In the genomic region with DNA sequence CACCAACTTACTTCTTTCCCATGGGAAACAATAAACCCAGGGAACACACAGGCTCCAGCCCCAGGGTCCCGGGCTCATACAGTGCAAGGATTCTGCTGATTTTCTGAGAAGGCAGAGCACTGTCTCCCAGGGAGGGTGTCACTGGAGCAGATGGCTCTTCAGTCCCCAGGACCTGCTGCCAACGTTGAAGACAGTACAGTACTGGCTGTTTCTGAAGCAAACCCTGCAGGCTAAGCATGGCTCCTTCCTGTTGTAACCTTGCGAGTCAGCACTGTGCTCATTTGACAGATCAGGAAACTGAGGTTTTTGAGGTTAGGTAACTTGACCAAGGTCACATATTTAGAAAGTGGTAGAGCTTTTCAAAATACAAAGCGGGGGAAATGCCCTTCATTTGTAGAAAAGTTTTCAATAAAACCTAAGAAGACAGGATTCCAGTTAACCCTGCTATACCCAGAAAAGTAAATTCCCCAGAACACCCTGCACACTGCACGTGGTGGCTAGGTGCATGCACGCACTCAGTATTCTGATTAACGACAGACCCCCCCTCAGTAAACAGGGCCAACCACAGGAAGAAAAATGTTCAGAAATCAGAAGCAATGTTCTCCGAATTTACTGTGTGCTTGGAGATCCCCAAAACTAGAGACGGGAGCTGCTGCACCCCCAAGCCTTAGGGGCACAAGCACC, we compare ENCODE assay signal across 8 mouse cellular contexts. TPM values are rescaled to one million over a fixed set of nuclear protein-coding genes. Genes with fewer than 3 reads are reported as not detected.
DNase-seq lines count a peak whose midpoint lies in the region.

No protein-coding gene starts in this region.

- DNase-seq in adrenal gland, postnatal 14 days, result peak; percentile 2
- DNase-seq in adrenal gland, adult 8-10 months, result no peak
- DNase-seq in thymus, postnatal 0 days (ENCODE audit: low spot score), result peak; percentile 54
- DNase-seq in thymus, postnatal 10 days (ENCODE audit: low spot score in 2 of 2), result no peak
- DNase-seq in cerebellum, postnatal 36 days, result peak; percentile 64 to 70
- DNase-seq in natural killer cell, adult 2 months (ENCODE audit: low spot score in 2 of 2), result peak; percentile 54 to 74
- no peak for DNase-seq in left cerebral cortex, postnatal 25 days (ENCODE audit: low spot score in 2 of 2)
- DNase-seq in frontal cortex, postnatal 36 days (ENCODE audit: low spot score in 2 of 2), result no peak

- intact Hi-C loops in left cerebral cortex, postnatal 25 days (cut with DNase I), result no loop called here

RNA-seq across cellular contexts. Expression of gene Arid5a, which starts 10.9 kb away (rescaled TPM):
- 6.0 and 10.6 TPM in 2 replicates for total RNA-seq in adrenal gland, postnatal 14 days (2021)
- total RNA-seq in adrenal gland, adult 8-10 months (2022), result 1 to 10 TPM; 4.0 to 6.3 (median 4.9) TPM
- polyA plus RNA-seq in thymus, postnatal 0 days (2015; fragmentation: Nextera tagmentation; extraction: Ambion mirVana), result 34.9 and 35.4 TPM in 2 replicates
- 10 to 100 TPM; 14.9 to 16.4 TPM for total RNA-seq in left cerebral cortex, postnatal 25 days (2021)

RNA-seq across cellular contexts. Expression of gene Neurl3, which starts 22.1 kb away (rescaled TPM):
- total RNA-seq in adrenal gland, postnatal 14 days (2021), result 4.0 and 5.8 TPM in 2 replicates
- 10 to 100 TPM in 2 of 4 experiments, 1 to 10 TPM in 2; 7.6 to 12.1 (median 10.1) TPM for total RNA-seq in adrenal gland, adult 8-10 months (2022)
- polyA plus RNA-seq in thymus, postnatal 0 days (2015; fragmentation: Nextera tagmentation; extraction: Ambion mirVana), result 3.8 and 4.4 TPM in 2 replicates
- under 1 TPM in 1 of 2 experiments, not detected in 1; 0.71 TPM for total RNA-seq in left cerebral cortex, postnatal 25 days (2021)

RNA-seq across cellular contexts. Expression of gene Uggt1, which starts 52.1 kb away (rescaled TPM):
- total RNA-seq in adrenal gland, postnatal 14 days (2021), result 42.8 and 45.7 TPM in 2 replicates
- total RNA-seq in adrenal gland, adult 8-10 months (2022), result 10 to 100 TPM; 50.9 to 64.5 (median 54.8) TPM
- polyA plus RNA-seq in thymus, postnatal 0 days (2015; fragmentation: Nextera tagmentation; extraction: Ambion mirVana), result 43.9 and 46.5 TPM in 2 replicates
- 10 to 100 TPM; 48.7 to 51.7 TPM for total RNA-seq in left cerebral cortex, postnatal 25 days (2021)

Comparison
In these comparisons a context has a peak if more than half of its experiments do, and no peak if none do; other contexts are left out.
1. DNase-seq: peak in adrenal gland, postnatal 14 days (single experiment), thymus, postnatal 0 days (single experiment), cerebellum, postnatal 36 days (2 of 2) and natural killer cell, adult 2 months (2 of 2); none in adrenal gland, adult 8-10 months (single experiment), thymus, postnatal 10 days (0 of 2), left cerebral cortex, postnatal 25 days (0 of 2) and frontal cortex, postnatal 36 days (0 of 2).